Mouse (Mus musculus) embryo, embryonic 10 days (tissue): ENCODE data around the gene Pex14.
A peak's percentile ranks its signal among the peaks of the same experiment; 100 is the strongest.
"Not testable (repeated sequence)": the region's sequence is repeated elsewhere in the genome, so short reads cannot be mapped to it uniquely, and the experiment has no call there.

Experiments
- DNase-seq: peaks from one replicate; pipeline ENCODE4 v3.0.0-alpha.2; 2015; ENCODE audit warnings: low spot score

Pex14 gene

GRCm38 (mm10) chr4:149103875-149104561, 4.3 kb upstream of the Pex14 start, which contains the start of gene Dffa:
TSS of gene Dffa (plus strand) at chr4:149104146.
- peak; percentile 98 for DNase-seq

GRCm38 (mm10) chr4:149101456-149101855, 1.8 kb upstream of the Pex14 start:
- no peak for DNase-seq

GRCm38 (mm10) chr4:149100449-149100848, 773 bp upstream of the Pex14 start:
- DNase-seq: not testable (repeated sequence)

GRCm38 (mm10) chr4:149098571-149098970, 1.1 kb downstream of the Pex14 start:
- no peak for DNase-seq

GRCm38 (mm10) chr4:149097956-149098355, 1.7 kb downstream of the Pex14 start:
- DNase-seq: no peak

GRCm38 (mm10) chr4:149091364-149091763, 8.3 kb downstream of the Pex14 start:
- DNase-seq: no peak

- no peak for DNase-seq
Observed at GRCm38 (mm10) chr4:149085381-149085780, 14.3 kb downstream of the Pex14 start.

GRCm38 (mm10) chr4:149081528-149081927, 18.1 kb downstream of the Pex14 start:
- DNase-seq: no peak

- no peak for DNase-seq
Observed at GRCm38 (mm10) chr4:149080111-149080510, 19.6 kb downstream of the Pex14 start.

GRCm38 (mm10) chr4:149079629-149080028, 20.0 kb downstream of the Pex14 start:
- no peak for DNase-seq

GRCm38 (mm10) chr4:149078261-149078660, 21.4 kb downstream of the Pex14 start:
- no peak for DNase-seq

- DNase-seq: peak; percentile 83
Observed at GRCm38 (mm10) chr4:149075871-149076575, 23.7 kb downstream of the Pex14 start.

GRCm38 (mm10) chr4:149075073-149075472, 24.6 kb downstream of the Pex14 start:
- no peak for DNase-seq

GRCm38 (mm10) chr4:149066672-149067551, 32.8 kb downstream of the Pex14 start:
- DNase-seq: no peak

- no peak for DNase-seq
Observed at GRCm38 (mm10) chr4:149064061-149064854, 35.4 kb downstream of the Pex14 start.

- DNase-seq: peak; percentile 50
Observed at GRCm38 (mm10) chr4:149062406-149063318, 37.0 kb downstream of the Pex14 start.

GRCm38 (mm10) chr4:149061432-149061718, 38.3 kb downstream of the Pex14 start:
- DNase-seq: no peak

- no peak for DNase-seq
Observed at GRCm38 (mm10) chr4:149060621-149061431, 38.9 kb downstream of the Pex14 start.

- no peak for DNase-seq
Observed at GRCm38 (mm10) chr4:149059713-149060112, 40.0 kb downstream of the Pex14 start.

- DNase-seq: no peak
Observed at GRCm38 (mm10) chr4:149058298-149058697, 41.4 kb downstream of the Pex14 start.
